Mouse (Mus musculus) forebrain, postnatal 0 days (tissue): ENCODE data around the gene Hsp90ab1. TPM values are rescaled to one million over a fixed set of nuclear protein-coding genes. Genes with fewer than 3 reads are reported as not detected.

Experiments
- ATAC-seq: fragments of 200-750 bp; cut with Nextera tagmentation; 2 replicates; pipeline ENCODE4 v1.8.0; 2017; ENCODE audit warnings: mild to moderate bottlenecking, moderate library complexity
- DNase-seq: peaks from one replicate; pipeline ENCODE4 v3.0.0-alpha.2; 2015
- H3K27ac ChIP-seq: fragments of 300-500 bp; sonication (generic); 2 replicates; pipeline ENCODE4 v1.5.1; 2014; ENCODE audit warnings: low read depth, mild to moderate bottlenecking, antibody characterized with exemption, low read length, moderate library complexity, mixed read lengths
- H3K27me3 ChIP-seq: fragments of 300-500 bp; sonication (generic); 2 replicates; pipeline ENCODE4 v1.6.1; 2014; ENCODE audit warnings: mild to moderate bottlenecking, low read length, mixed read lengths; ENCODE audit not compliant: insufficient read depth
- H3K36me3 ChIP-seq: fragments of 300-500 bp; sonication (generic); 2 replicates; pipeline ENCODE4 v1.6.1; 2014; ENCODE audit warnings: mild to moderate bottlenecking, moderate library complexity; ENCODE audit not compliant: insufficient read depth
- H3K4me1 ChIP-seq: fragments of 300-500 bp; sonication (generic); 2 replicates; pipeline ENCODE4 v1.6.1; 2014; ENCODE audit warnings: antibody characterized with exemption; ENCODE audit not compliant: insufficient read depth
- H3K4me2 ChIP-seq: fragments of 300-500 bp; sonication (generic); 2 replicates; pipeline ENCODE4 v1.6.1; 2014; ENCODE audit warnings: low read depth, mild to moderate bottlenecking, moderate library complexity
- H3K4me3 ChIP-seq: fragments of 300-500 bp; sonication (generic); 2 replicates; pipeline ENCODE4 v1.5.1; 2014; ENCODE audit warnings: low read depth, low read length, mixed read lengths
- H3K9ac ChIP-seq: fragments of 300-500 bp; sonication (generic); 2 replicates; pipeline ENCODE4 v1.6.1; 2014; ENCODE audit warnings: mild to moderate bottlenecking
- H3K9me3 ChIP-seq: fragments of 300-500 bp; sonication (generic); 2 replicates; pipeline ENCODE4 v1.6.1; 2016; ENCODE audit warnings: low read length
- CTCF ChIP-seq: sonication (generic); IDR thresholded peaks from 2 replicates; pipeline ENCODE4 v1.5.1; 2016; ENCODE audit warnings: antibody characterized with exemption, control low read depth, low read depth
- WGBS: fragments of 180-500 bp; shearing (Covaris S2); extraction: QIAGEN DNeasy Blood & Tissue Kit; methylation state at CpG from one replicate; pipeline ENCODE4 v1.1.7; 2014; 5-methylcytosine and 5-hydroxymethylcytosine counted together
- polyA plus RNA-seq: library from polyadenylated mRNA; unstranded; fragments of >200 nt; fragmentation: Nextera tagmentation; extraction: Ambion mirVana; gene quantifications from 2 replicates; pipeline ENCODE4 v1.2.1, GENCODE M21; 2015
- total RNA-seq: library from RNA; depleted of rRNA; stranded (reverse); fragments of >200 nt; gene quantifications from 2 replicates; pipeline ENCODE4 v1.2.3, GENCODE M21; 2014

Hsp90ab1 gene
- total and polyA plus RNA-seq, 2 experiments from 2014 or later, result 1,351 to 1,497 TPM

DNA sequence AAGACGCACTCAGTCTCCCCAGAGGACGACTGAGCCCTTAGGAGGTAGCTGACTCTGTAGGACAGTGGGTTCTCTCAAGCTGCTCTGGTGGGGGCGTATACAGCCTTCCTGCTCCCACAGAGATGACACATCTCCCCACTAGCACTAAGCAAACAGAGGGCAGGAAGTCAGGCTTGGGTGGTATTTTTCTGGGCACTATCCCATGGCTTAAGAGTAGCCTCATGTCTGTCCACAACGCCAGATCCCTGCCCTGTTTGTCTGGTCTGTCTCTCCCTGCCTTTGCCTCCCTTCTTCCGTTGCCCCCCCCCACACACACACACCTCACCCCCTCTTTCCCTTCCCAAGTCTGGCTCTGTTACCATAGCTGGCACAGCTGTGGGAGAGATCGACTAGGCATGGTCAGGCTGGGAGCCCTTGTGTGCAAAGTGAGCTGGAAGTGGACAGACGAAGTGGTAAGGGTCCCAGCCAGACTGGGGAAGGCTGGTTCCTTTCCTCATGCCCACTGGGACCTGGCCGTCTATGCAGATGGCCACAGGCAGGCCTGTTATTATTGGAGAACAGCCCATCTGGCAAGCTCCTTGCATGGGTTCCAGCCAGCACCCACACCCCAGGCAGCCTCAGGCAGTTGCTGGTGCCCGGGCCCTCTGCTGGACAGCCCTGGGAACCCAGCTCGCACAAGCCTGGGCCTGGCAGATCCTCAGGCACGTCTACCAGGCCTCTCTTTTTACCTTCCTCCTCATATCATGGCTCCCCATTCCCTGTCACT, 23.7 kb upstream of the Hsp90ab1 start:
- 26% methylated on average over 11 of the region's 11 CpGs for WGBS
- peak; percentile 71 for DNase-seq
- Histone ChIP-seq H3K27me3 (peaks cover 1% of the 10 kb centered on the region; the same call in 1 of the 2 replicates), H3K4me1 (peaks cover 28% of the 10 kb centered on the region), H3K36me3 (no peaks in the 10 kb centered on the region), H3K4me3 (no peak overlapping the region), H3K4me2 (no peak overlapping the region), H3K9ac (no peak overlapping the region), H3K27ac (peak overlapping the region; percentile 29; the same call in 1 of the 2 replicates), H3K9me3 (no peaks in the 10 kb centered on the region)
- ATAC-seq, result peak; percentile 53
- TF ChIP-seq CTCF, result peak; percentile 66

- DNase-seq, result peak; percentile 45
- no peaks in the 10 kb centered on the region; the same call in 1 of the 2 replicates for H3K27me3 ChIP-seq
- peak overlapping the region; percentile 63 for H3K9ac ChIP-seq
- peak; percentile 18; the same call in 1 of the 2 replicates for ATAC-seq
- peaks cover 28% of the 10 kb centered on the region for H3K4me1 ChIP-seq
- H3K4me3 ChIP-seq, result peak overlapping the region; percentile 47
- WGBS, result 6% methylated on average over 23 of the region's 23 CpGs
- H3K36me3 ChIP-seq, result no peaks in the 10 kb centered on the region
- peak overlapping the region; percentile 89 for H3K4me2 ChIP-seq
- peak overlapping the region; percentile 31 for H3K27ac ChIP-seq
- no peaks in the 10 kb centered on the region for H3K9me3 ChIP-seq
- no peak for TF ChIP-seq CTCF
Observed at GRCm38 (mm10) chr17:45595736-45596390, 22.8 kb upstream of the Hsp90ab1 start.

GRCm38 (mm10) chr17:45594881-45595735, 22.0 kb upstream of the Hsp90ab1 start:
- WGBS, result 2% methylated on average over 58 of the region's 58 CpGs
- Histone ChIP-seq H3K9me3 (no peaks in the 10 kb centered on the region), H3K4me2 (peak overlapping the region; percentile 89), H3K4me3 (peak overlapping the region; percentile 47), H3K4me1 (peaks cover 28% of the 10 kb centered on the region), H3K27ac (peak overlapping the region; percentile 31), H3K27me3 (no peaks in the 10 kb centered on the region), H3K36me3 (no peaks in the 10 kb centered on the region), H3K9ac (peak overlapping the region; percentile 63)
- ATAC-seq (peak; percentile 73), DNase-seq (peak; percentile 76)
- TF ChIP-seq CTCF, result no peak; the same call in 1 of the 2 replicates

- Histone ChIP-seq H3K4me2 (peak overlapping the region; percentile 89), H3K4me3 (peak overlapping the region; percentile 47), H3K27me3 (no peaks in the 10 kb centered on the region), H3K4me1 (peaks cover 28% of the 10 kb centered on the region), H3K27ac (no peak overlapping the region), H3K9me3 (no peaks in the 10 kb centered on the region), H3K9ac (peak overlapping the region; percentile 63), H3K36me3 (peaks cover 8% of the 10 kb centered on the region)
- 50% methylated on average over 8 of the region's 8 CpGs for WGBS
- no peak for DNase-seq
- no peak for TF ChIP-seq CTCF
- no peak for ATAC-seq
Observed at GRCm38 (mm10) chr17:45594195-45594594, 21.1 kb upstream of the Hsp90ab1 start.

GRCm38 (mm10) chr17:45593479-45593878, 20.4 kb upstream of the Hsp90ab1 start:
- no peak for DNase-seq
- no peaks in the 10 kb centered on the region for H3K9me3 ChIP-seq
- peak overlapping the region; percentile 89 for H3K4me2 ChIP-seq
- peaks cover 8% of the 10 kb centered on the region for H3K36me3 ChIP-seq
- H3K27ac ChIP-seq, result no peak overlapping the region
- peak overlapping the region; percentile 31; the same call in 1 of the 2 replicates for H3K9ac ChIP-seq
- peak; percentile 12; the same call in 1 of the 2 replicates for TF ChIP-seq CTCF
- peaks cover 28% of the 10 kb centered on the region for H3K4me1 ChIP-seq
- H3K27me3 ChIP-seq, result no peaks in the 10 kb centered on the region
- 29% methylated on average over 8 of the region's 8 CpGs for WGBS
- no peak for ATAC-seq
- peak overlapping the region; percentile 3; the same call in 1 of the 2 replicates for H3K4me3 ChIP-seq

- H3K9me3 ChIP-seq, result no peaks in the 10 kb centered on the region
- no peak overlapping the region for H3K27ac ChIP-seq
- peaks cover 10% of the 10 kb centered on the region for H3K36me3 ChIP-seq
- H3K4me2 ChIP-seq, result peak overlapping the region; percentile 89
- no peak overlapping the region for H3K4me3 ChIP-seq
- peak overlapping the region; percentile 31 for H3K9ac ChIP-seq
- ATAC-seq (no peak), DNase-seq (no peak)
- no peaks in the 10 kb centered on the region for H3K27me3 ChIP-seq
- H3K4me1 ChIP-seq, result peaks cover 28% of the 10 kb centered on the region
- no peak for TF ChIP-seq CTCF
- WGBS, result 47% methylated on average over 8 of the region's 8 CpGs
Observed at GRCm38 (mm10) chr17:45592606-45593431, 19.7 kb upstream of the Hsp90ab1 start.
